Mouse (Mus musculus): ENCODE data around the gene Rpl23.

DNA sequence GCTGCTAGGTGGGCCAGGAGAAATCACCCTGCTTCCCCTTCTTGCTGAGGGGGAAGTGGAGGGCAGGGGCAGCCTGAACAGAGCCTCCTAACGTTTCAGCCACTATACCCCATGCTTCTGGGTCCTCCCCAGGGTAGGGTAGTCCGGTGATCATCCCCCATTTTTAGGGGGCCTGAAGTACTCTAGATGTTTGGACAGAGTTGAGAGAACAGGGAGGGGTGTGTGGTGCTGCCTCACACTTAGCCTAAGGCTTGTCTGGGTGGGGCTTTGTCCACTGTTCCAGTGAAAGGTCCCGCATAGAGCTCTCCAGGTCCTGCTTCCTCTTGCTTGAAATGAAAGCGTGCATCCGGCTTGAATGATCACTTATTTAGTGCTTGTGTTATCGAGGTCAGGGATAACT, 48.3 kb upstream of the Rpl23 start:
- TF ChIP-seq CTCF (IDR thresholded peaks at IDR 0.05; ENCODE audit: borderline replicate concordance, insufficient read depth, low read length) (no peak), POLR2A (IDR thresholded peaks at IDR 0.05; ENCODE audit: low read depth, low read length) (no peak)

Data from embryonic fibroblast, embryonic 13.5 days (primary cell).